Mouse (Mus musculus): ENCODE measurements at regions not wholly inside any gene's neighbourhood (a gene's known extent, or its start where the extent isn't known, plus 50 kb on each side); places are given as distances from the start of the nearest gene placed in this dataset.

GRCm38 (mm10) chr4:95157653-95158430 is 105.8 kb upstream of the Jun start:
- no peak for TF ChIP-seq CTCF (IDR thresholded peaks at IDR 0.05; ENCODE audit: extremely low read depth, insufficient read length, insufficient replicate concordance, low read depth, low read length)
- TF ChIP-seq POLR2A (IDR thresholded peaks at IDR 0.05; ENCODE audit: low read depth, low read length): no peak
